Mouse (Mus musculus) midbrain, embryonic 12.5 days (tissue): ENCODE data around the gene Lrguk. TPM values are rescaled to one million over a fixed set of nuclear protein-coding genes. Genes with fewer than 3 reads are reported as not detected.
A peak's percentile ranks its signal among the peaks of the same experiment; 100 is the strongest.

Experiments
- ATAC-seq: fragments of 200-750 bp; cut with Nextera tagmentation; 2 replicates; pipeline ENCODE4 v1.8.0; 2017; ENCODE audit warnings: low read depth, moderate TSS enrichment, moderate library complexity; ENCODE audit not compliant: low FRiP score
- H3K27ac ChIP-seq: fragments of 300-500 bp; sonication (generic); replicated peaks from 2 replicates; pipeline ENCODE4 v1.5.1; 2016; ENCODE audit warnings: mild to moderate bottlenecking
- H3K27me3 ChIP-seq: fragments of 300-500 bp; sonication (generic); 2 replicates; pipeline ENCODE4 v1.6.1; 2016; ENCODE audit warnings: mild to moderate bottlenecking
- H3K36me3 ChIP-seq: fragments of 300-500 bp; sonication (generic); 2 replicates; pipeline ENCODE4 v1.6.1; 2016
- H3K4me1 ChIP-seq: fragments of 300-500 bp; sonication (generic); 2 replicates; pipeline ENCODE4 v1.6.1; 2016
- H3K4me2 ChIP-seq: fragments of 300-500 bp; sonication (generic); replicated peaks from 2 replicates; pipeline ENCODE4 v1.6.1; 2016; ENCODE audit warnings: mild to moderate bottlenecking, moderate library complexity
- H3K4me3 ChIP-seq: fragments of 300-500 bp; sonication (generic); 2 replicates; pipeline ENCODE4 v1.5.1; 2016; ENCODE audit warnings: mild to moderate bottlenecking
- H3K9ac ChIP-seq: fragments of 300-500 bp; sonication (generic); replicated peaks from 2 replicates; pipeline ENCODE4 v1.6.1; 2016; ENCODE audit warnings: mild to moderate bottlenecking, moderate library complexity
- H3K9me3 ChIP-seq: fragments of 300-500 bp; sonication (generic); 2 replicates; pipeline ENCODE4 v1.6.1; 2016; ENCODE audit warnings: mild to moderate bottlenecking
- WGBS: fragments of 180-500 bp; shearing (Covaris S2); methylation state at CpG from one replicate; pipeline ENCODE4 v1.1.7; 2016; 5-methylcytosine and 5-hydroxymethylcytosine counted together
- polyA plus RNA-seq: library from polyadenylated mRNA; unstranded; fragments of >200 nt; fragmentation: Nextera tagmentation; extraction: Ambion mirVana; gene quantifications from 2 replicates; pipeline ENCODE4 v1.2.1, GENCODE M21; 2016

The Lrguk gene
- polyA plus RNA-seq, 1 experiment from 2014 or later = 0.99 TPM

DNA sequence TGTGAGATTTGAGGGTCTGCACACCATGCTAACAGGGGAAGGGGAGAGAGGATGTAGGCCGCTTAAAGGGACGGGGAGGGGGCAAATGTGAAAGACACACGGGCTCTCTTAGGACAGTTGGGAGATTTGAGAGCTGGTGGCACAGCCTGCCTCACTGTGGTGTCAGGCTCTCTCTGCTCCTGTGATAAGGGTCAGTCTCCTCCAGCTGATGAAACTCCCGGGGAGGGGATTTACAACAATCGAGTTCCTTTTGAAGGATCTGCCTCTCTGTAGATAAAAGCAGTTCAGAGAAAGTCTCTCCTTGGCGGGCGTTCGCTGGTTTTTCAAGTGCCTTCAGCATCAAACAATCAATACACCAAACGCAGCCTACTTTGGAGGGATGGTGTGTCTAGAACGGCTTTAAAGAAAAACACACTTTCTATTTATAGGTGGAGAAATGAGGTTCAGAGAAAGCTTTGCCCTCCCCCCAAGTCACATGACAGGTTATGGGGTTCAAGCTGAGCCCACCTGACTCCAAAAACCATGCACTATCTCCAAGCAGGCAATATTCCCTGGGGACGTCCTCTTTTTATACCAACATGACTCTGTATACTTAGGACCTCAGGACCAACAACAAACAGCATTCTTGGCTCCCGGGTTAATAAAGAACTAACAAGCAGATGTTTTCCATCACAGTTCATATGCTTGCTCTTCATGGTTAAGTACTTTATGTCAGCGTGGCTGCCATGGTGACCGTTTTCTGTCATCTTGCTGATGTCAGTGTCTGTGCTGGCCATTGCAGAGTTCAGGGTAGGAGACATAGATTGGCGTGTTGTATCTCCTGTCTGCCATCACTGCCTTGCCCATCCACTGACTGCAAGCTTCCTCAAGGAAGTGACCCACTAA lies 5.6 kb downstream of the Lrguk start:
- H3K4me3 ChIP-seq = no peak overlapping the region
- no peaks in the 10 kb centered on the region for H3K9me3 ChIP-seq
- WGBS = 47% methylated on average over 15 of the region's 15 CpGs
- H3K27ac ChIP-seq = no peak overlapping the region
- H3K27me3 ChIP-seq = no peaks in the 10 kb centered on the region
- no peak overlapping the region for H3K4me2 ChIP-seq
- no peak overlapping the region for H3K9ac ChIP-seq
- H3K36me3 ChIP-seq = no peaks in the 10 kb centered on the region
- H3K4me1 ChIP-seq = peaks cover 8% of the 10 kb centered on the region
- no peak for ATAC-seq

DNA sequence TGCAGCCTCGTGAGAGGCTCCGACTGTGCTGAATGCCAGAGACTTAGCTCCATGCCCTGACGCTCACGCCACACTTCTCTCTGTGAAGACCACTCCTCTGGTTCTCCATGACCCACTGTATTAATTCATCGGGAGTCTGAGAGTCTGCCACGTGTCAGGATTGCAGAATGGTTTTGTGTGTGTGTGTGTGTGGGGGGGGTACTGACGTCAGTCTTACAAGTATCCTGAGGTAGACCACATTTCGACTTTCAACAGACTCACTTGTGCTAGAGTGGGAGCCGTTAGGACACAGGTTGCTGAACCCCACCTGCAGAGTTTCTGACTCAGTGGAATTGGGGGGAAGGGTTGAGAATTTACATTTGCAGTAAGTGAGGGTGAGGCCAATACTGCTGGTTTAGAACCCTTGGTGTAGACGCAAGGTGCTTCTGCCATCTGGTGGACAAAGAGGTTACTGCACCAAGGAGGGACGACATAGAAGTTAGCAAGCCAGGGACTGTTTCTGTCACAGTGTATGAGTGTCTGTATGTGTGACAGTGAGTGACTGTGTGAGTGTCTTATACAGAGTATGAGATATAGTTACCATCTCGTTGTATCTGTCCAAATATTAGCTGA lies 11.5 kb downstream of the Lrguk start:
- ATAC-seq = peak; percentile 54
- H3K9me3 ChIP-seq = no peaks in the 10 kb centered on the region
- no peaks in the 10 kb centered on the region for H3K27me3 ChIP-seq
- H3K27ac ChIP-seq = no peak overlapping the region
- H3K36me3 ChIP-seq = no peaks in the 10 kb centered on the region
- H3K9ac ChIP-seq = no peak overlapping the region
- 44% methylated on average over 12 of the region's 12 CpGs for WGBS
- H3K4me1 ChIP-seq = peaks cover 4% of the 10 kb centered on the region
- H3K4me2 ChIP-seq = no peak overlapping the region
- H3K4me3 ChIP-seq = no peak overlapping the region

DNA sequence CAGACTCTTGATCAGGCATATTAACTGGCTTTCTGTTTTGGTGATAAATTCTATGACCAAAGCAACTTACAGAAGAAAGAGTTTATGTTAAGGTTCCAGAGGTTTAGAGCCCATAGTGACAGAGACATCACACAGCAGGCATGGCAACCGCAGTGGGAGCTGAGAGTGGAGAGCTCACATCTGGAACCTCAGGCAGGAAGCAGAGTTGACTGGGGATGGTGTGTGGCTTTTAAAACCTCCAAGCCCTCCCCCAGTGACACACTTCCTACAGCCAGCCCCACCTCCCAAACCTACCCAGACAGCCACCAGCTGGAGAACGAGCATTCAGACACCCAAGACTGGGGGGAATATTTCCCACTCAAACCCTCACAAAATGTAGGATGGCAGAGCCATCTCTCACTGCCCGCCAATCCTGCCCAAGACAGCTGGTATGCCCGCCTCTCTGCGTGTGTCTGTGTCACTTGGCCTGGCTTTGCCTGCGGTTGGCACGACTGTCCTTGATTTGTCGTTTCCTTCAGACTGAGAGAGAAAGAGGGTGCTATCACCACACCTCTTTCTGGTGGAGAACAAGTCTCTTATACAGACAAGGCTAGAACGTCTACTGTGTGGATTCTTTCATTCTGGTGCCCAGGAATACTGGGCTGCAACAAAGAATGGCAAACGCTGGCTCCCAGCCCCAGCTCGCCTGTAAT lies 12.5 kb downstream of the Lrguk start:
- Histone ChIP-seq H3K4me2 (no peak overlapping the region), H3K4me3 (no peak overlapping the region), H3K9me3 (no peaks in the 10 kb centered on the region), H3K27ac (0 out of 2 replicates have a peak overlapping the region, but pooled peaks have one; percentile 10), H3K36me3 (no peaks in the 10 kb centered on the region), H3K27me3 (no peaks in the 10 kb centered on the region), H3K4me1 (peaks cover 9% of the 10 kb centered on the region), H3K9ac (no peak overlapping the region)
- whole genome bisulfite sequencing = 82% methylated on average over 11 of the region's 11 CpGs
- no peak for ATAC-seq

DNA sequence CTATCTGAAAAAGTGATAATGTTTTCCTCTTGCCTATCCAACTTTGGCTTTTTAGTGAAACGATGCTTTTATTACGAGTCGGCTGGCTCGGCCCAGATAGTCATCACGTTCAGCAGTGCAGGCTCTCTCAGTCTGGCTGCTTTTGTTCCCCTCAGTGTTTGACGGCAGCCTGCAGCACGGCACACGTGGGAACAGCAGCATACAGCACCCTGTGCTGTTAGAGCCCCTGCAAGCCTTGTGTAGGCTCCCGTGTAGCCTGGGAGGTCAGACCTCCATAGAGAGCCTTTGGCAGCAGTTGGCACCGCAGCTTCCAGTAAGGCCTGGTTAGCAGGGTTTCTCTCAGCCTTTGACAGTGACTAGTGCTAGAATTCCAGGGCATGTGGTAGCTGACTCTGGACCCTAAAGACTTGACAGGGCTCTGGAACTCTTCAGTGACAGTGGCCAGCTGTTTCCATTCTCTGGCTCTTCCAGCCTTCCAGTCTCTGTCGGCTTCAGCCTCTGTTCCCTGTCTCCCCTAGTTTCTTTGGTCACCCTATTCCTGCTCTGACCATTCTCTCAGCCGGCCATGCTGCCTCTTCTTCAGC lies 15.1 kb downstream of the Lrguk start:
- Histone ChIP-seq H3K9ac (no peak overlapping the region), H3K4me3 (no peak overlapping the region), H3K4me2 (no peak overlapping the region), H3K27ac (no peak overlapping the region), H3K9me3 (no peaks in the 10 kb centered on the region), H3K36me3 (no peaks in the 10 kb centered on the region), H3K27me3 (no peaks in the 10 kb centered on the region), H3K4me1 (peaks cover 13% of the 10 kb centered on the region)
- WGBS = 83% methylated on average over 12 of the region's 12 CpGs
- ATAC-seq = no peak

DNA sequence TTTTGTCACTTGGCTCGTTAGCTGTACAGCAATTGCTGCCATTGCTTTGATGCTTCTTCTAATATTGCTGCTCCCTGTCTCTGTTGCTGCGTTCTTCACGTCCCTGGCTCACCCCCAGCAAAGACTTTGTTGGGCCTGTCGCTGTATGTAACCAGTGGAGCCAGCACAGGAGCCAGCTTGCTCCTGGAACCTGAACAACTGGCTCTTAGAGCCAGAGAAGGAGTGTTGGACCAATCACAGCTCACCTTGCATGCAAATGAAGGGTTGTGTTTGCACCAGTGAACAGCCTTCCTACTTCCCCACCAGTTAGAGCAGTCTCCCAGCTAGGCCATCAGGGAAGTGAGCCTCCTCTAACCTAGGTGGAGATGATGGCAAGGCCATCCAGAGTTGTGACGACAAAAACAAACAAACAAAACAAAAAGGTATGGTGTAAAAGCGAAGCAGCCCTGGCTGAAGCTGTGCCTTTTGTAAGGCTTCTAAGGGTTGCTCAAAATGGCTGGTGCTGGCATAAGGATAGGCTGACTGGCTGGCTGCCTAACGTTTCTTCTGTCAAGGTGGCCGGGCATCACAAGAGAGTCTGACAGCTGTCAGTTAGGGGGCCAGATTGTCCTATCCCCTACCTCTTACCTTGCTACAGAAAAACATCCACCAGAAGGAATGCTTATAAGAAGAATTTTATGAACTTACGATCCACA lies 15.7 kb downstream of the Lrguk start:
- Histone ChIP-seq H3K4me2 (no peak overlapping the region), H3K27me3 (no peaks in the 10 kb centered on the region), H3K4me3 (no peak overlapping the region), H3K9ac (no peak overlapping the region), H3K4me1 (peaks cover 17% of the 10 kb centered on the region), H3K27ac (no peak overlapping the region), H3K36me3 (no peaks in the 10 kb centered on the region), H3K9me3 (no peaks in the 10 kb centered on the region)
- WGBS = 84% methylated on average over 9 of the region's 9 CpGs
- no peak for ATAC-seq

DNA sequence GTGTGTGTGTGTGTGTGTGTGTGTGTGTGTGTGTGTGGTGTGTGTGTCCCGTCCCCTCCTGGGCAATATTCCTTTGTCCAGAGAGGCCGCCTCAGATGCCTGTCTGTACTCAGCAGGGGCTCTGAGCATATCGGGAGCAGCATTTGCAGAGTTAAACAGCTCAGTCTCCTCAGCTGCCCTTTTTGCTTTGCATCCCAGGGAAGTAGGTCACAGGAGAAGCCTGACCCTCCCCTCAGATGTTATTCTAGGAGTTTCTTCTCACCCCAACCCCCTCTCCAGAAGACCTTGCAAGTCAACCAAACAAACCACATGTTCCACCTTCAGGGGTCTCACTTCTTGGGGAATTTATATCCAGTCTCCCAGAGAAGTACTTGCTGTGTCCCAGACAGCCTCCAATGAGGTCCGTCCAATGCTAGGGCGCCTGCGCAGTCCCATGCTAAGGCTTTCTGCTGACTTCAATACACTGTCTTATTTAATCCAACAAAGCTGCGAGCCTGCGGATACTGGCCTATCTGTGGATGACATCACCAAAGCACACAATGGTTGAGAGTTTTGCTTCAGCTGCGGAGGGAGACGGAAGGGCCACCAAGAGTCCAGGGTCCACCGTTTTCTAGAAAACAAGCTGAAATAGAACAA lies 17.4 kb downstream of the Lrguk start:
- no peaks in the 10 kb centered on the region for H3K9me3 ChIP-seq
- ATAC-seq = no peak
- H3K9ac ChIP-seq = no peak overlapping the region
- peaks cover 13% of the 10 kb centered on the region for H3K4me1 ChIP-seq
- H3K27ac ChIP-seq = no peak overlapping the region
- WGBS = 70% methylated on average over 11 of the region's 11 CpGs
- H3K36me3 ChIP-seq = no peaks in the 10 kb centered on the region
- H3K4me2 ChIP-seq = no peak overlapping the region
- no peaks in the 10 kb centered on the region for H3K27me3 ChIP-seq
- no peak overlapping the region for H3K4me3 ChIP-seq

DNA sequence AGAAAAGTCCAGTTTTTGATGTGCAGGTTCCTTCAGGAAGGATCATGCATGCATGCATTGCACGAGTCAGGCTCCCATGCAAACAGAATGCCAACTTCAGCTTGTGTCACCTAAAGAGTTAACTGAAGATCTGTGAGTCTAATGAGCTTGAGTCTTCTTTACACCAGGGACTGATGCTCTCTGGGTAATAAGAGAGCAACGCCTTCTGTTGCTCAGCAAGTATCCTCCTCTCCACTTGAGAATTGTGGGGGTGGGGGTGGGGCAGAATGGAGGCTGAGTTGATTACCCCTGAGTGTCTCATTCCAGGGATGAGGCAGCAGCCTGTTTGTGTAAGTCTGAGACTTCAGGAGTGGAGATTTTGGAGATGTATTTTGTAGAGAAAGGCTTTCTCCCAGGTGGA lies 20.2 kb downstream of the Lrguk start:
- WGBS = 55% methylated on average over 2 of the region's 2 CpGs
- Histone ChIP-seq H3K36me3 (no peaks in the 10 kb centered on the region), H3K9me3 (no peaks in the 10 kb centered on the region), H3K9ac (no peak overlapping the region), H3K27me3 (no peaks in the 10 kb centered on the region), H3K4me3 (no peak overlapping the region), H3K4me1 (peaks cover 13% of the 10 kb centered on the region), H3K27ac (no peak overlapping the region), H3K4me2 (no peak overlapping the region)
- ATAC-seq = no peak

DNA sequence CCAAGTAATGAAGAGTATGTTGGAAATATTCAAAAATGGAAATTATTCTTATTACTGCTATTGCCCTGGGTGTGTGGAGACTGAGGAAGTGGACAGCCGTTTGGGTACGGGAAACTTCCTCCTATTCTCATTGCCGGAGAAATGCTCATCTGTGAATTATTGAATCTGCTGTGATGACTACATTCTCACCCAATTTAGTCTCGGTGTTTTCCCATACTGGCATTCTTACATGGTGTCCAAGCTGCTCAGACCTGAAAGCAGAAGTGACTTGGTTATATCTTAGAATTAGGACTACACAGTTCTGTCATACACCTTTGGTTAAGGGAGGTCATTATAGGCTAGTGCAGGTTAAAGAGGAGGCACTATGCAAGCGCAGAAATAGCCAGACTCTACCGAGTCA lies 30.5 kb downstream of the Lrguk start:
- H3K27ac ChIP-seq = no peak overlapping the region
- H3K9me3 ChIP-seq = no peaks in the 10 kb centered on the region
- H3K4me3 ChIP-seq = no peak overlapping the region
- H3K4me2 ChIP-seq = no peak overlapping the region
- no peaks in the 10 kb centered on the region for H3K4me1 ChIP-seq
- no peak for ATAC-seq
- no peaks in the 10 kb centered on the region for H3K36me3 ChIP-seq
- no peaks in the 10 kb centered on the region for H3K27me3 ChIP-seq
- WGBS = 95% methylated on average over 6 of the region's 6 CpGs
- no peak overlapping the region for H3K9ac ChIP-seq

DNA sequence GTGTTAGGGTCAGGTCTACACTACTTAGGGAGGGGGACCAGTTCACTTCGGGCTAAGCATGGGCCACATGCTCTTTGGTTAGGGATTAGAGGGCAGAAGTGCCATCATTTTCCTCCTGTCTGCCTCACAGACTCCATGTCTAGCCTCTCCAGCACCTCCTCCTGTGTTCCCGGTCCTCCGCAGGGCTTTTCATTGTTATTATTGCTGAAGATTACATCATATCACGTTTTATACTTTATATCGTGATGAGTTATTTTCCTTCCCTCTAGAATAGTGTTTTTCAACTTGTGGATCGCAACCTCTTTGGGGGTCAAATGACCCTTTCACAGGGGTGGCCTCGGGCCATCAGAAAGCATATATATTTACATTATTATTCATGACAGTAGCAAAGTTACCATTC lies 37.5 kb downstream of the Lrguk start:
- H3K27me3 ChIP-seq = no peaks in the 10 kb centered on the region
- 91% methylated on average over 7 of the region's 7 CpGs for WGBS
- H3K36me3 ChIP-seq = no peaks in the 10 kb centered on the region
- H3K9ac ChIP-seq = no peak overlapping the region
- H3K9me3 ChIP-seq = no peaks in the 10 kb centered on the region
- no peak overlapping the region for H3K4me2 ChIP-seq
- ATAC-seq = no peak
- no peak overlapping the region for H3K27ac ChIP-seq
- no peak overlapping the region for H3K4me3 ChIP-seq
- peaks cover under 1% of the 10 kb centered on the region; the same call in 1 of the 2 replicates for H3K4me1 ChIP-seq

DNA sequence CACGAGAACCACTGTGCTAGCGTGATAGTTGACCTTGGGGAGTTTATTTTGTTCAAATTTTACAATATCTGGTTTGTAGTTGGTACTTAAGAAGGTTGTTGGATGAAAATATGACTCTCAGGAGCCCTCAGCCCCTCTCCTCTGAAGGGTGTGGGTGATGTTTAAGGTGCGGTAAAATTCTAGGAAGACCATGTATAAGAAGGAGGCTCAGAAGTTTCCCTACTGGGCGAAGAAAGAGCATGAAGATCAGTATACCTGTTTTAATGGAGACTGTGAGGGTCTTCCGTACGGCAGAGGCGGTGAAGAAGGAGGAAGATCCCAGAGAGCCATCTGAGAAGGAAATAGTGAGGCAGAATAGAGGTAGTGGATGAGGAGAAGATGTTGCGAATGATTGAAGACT lies 38.0 kb downstream of the Lrguk start:
- no peak overlapping the region for H3K27ac ChIP-seq
- H3K9ac ChIP-seq = no peak overlapping the region
- 94% methylated on average over 8 of the region's 8 CpGs for WGBS
- no peaks in the 10 kb centered on the region for H3K36me3 ChIP-seq
- no peaks in the 10 kb centered on the region for H3K9me3 ChIP-seq
- ATAC-seq = no peak
- H3K27me3 ChIP-seq = no peaks in the 10 kb centered on the region; the same call in 1 of the 2 replicates
- H3K4me2 ChIP-seq = no peak overlapping the region
- peaks cover 5% of the 10 kb centered on the region; the same call in 1 of the 2 replicates for H3K4me1 ChIP-seq
- H3K4me3 ChIP-seq = no peak overlapping the region

DNA sequence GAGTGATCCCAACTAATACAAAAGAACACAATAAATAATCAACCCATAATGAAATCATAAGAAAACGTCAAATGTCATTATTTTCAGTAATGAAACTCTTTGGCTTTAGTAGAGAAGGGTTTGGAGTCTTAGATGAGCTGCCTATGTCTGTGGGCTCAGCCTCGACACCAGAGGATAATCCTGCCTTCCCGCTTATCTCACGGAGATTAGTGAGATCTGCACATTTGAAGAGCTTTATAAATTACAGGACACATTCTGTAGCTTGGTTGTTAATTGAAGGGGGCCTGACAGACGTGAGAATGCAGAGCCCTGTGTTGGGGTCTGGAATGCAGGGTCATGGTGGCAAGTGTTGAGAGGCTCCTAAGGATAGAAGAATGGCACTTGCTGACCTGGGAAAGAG lies 42.7 kb downstream of the Lrguk start:
- ATAC-seq = no peak

More for the DNA sequence above, 42.7 kb downstream of the Lrguk start:
- no peak overlapping the region for H3K4me3 ChIP-seq
- H3K27me3 ChIP-seq = no peaks in the 10 kb centered on the region; the same call in 1 of the 2 replicates
- no peak overlapping the region for H3K27ac ChIP-seq
- H3K4me1 ChIP-seq = peaks cover 9% of the 10 kb centered on the region; the same call in 1 of the 2 replicates
- H3K9me3 ChIP-seq = no peaks in the 10 kb centered on the region
- H3K4me2 ChIP-seq = no peak overlapping the region
- H3K36me3 ChIP-seq = no peaks in the 10 kb centered on the region
- WGBS = 21% methylated on average over 5 of the region's 5 CpGs
- no peak overlapping the region for H3K9ac ChIP-seq
